Mouse (Mus musculus) neural tube, embryonic 12.5 days (tissue): ENCODE results near the gene Pcsk6. TPM values are rescaled to one million over a fixed set of nuclear protein-coding genes. Genes with fewer than 3 reads are reported as not detected.

Source experiments
- ATAC-seq: fragments of 200-750 bp; cut with Nextera tagmentation; 2 replicates; pipeline ENCODE4 v1.8.0; 2017; ENCODE audit warnings: low read depth, mild to moderate bottlenecking, moderate TSS enrichment, moderate library complexity; ENCODE audit not compliant: low FRiP score
- H3K27ac ChIP-seq: fragments of 300-500 bp; sonication (generic); 2 replicates; pipeline ENCODE4 v1.5.1; 2016
- H3K27me3 ChIP-seq: fragments of 300-500 bp; sonication (generic); replicated peaks from 2 replicates; pipeline ENCODE4 v1.6.1; 2016; ENCODE audit warnings: mild to moderate bottlenecking
- H3K36me3 ChIP-seq: fragments of 300-500 bp; sonication (generic); 2 replicates; pipeline ENCODE4 v1.6.1; 2016; ENCODE audit warnings: mild to moderate bottlenecking
- H3K4me1 ChIP-seq: fragments of 300-500 bp; sonication (generic); 2 replicates; pipeline ENCODE4 v1.6.1; 2016
- H3K4me2 ChIP-seq: fragments of 300-500 bp; sonication (generic); replicated peaks from 2 replicates; pipeline ENCODE4 v1.6.1; 2016; ENCODE audit warnings: mild to moderate bottlenecking
- H3K4me3 ChIP-seq: fragments of 300-500 bp; sonication (generic); 2 replicates; pipeline ENCODE4 v1.5.1; 2016
- H3K9ac ChIP-seq: fragments of 300-500 bp; sonication (generic); 2 replicates; pipeline ENCODE4 v1.6.1; 2016; ENCODE audit warnings: mild to moderate bottlenecking
- H3K9me3 ChIP-seq: fragments of 300-500 bp; sonication (generic); 2 replicates; pipeline ENCODE4 v1.6.1; 2016; ENCODE audit warnings: mild to moderate bottlenecking
- WGBS: fragments of 180-500 bp; shearing (Covaris S2); methylation state at CpG from one replicate; pipeline ENCODE4 v1.1.7; 2016; 5-methylcytosine and 5-hydroxymethylcytosine counted together
- polyA plus RNA-seq: library from polyadenylated mRNA; unstranded; fragments of >200 nt; fragmentation: Nextera tagmentation; extraction: Ambion mirVana; gene quantifications from 2 replicates; pipeline ENCODE4 v1.2.1, GENCODE M21; 2016

Pcsk6 gene
- polyA plus RNA-seq, 1 experiment from 2014 or later: 1.5 TPM

DNA sequence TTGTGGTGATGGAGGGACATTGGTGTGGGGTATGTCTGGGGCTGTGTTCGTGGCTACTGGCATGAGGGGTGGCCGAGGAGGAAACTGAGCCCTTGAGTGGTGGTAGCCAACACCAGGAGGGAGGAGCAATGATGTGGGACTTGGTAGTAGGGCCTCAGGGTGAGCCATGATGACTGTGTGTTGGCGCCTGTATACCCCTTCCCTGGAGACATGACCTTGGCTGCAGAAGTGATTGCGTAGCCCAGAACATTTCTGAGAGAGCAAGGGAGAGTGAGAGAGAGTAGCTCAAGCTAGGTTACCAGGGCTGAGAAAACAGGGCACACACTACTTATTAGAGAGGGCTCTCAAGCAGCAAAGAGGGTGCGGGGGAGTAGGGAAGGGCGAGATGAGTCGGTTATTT is 30.3 kb downstream of the Pcsk6 start:
- H3K9ac ChIP-seq: no peak overlapping the region
- H3K27ac ChIP-seq: no peak overlapping the region
- H3K9me3 ChIP-seq: no peaks in the 10 kb centered on the region
- H3K4me3 ChIP-seq: no peak overlapping the region
- no peaks in the 10 kb centered on the region for H3K4me1 ChIP-seq
- no peak for ATAC-seq
- 92% methylated on average over 7 of the region's 7 CpGs for WGBS
- no peaks in the 10 kb centered on the region for H3K36me3 ChIP-seq
- H3K4me2 ChIP-seq: no peak overlapping the region
- no peaks in the 10 kb centered on the region for H3K27me3 ChIP-seq

DNA sequence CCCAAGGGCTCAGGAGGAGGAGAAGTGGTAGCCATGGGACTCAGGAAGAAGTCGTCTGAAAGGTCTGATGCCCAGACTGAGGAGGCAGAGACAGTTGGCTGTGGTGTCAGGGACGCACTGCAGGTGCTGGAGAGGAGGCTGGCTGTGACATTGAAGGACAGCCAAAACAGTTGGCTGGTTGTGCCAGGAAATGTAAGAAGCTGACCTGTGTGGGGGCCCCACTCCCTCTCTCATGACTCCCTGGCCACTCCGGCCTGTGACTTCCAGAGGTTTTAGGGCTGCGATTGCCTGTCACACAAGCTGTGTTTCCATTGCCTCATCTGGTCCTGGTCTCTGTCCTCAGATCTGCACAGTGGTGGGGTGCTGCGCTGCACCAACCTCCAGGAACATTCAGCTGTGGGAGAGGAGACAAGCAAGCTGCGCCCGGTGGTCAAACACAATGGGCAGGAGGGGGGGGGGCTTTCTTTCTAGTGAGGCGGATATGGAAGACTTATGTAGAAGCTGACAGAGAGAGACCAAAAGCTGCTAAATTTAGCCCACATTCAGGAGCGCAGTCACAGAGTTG is 30.8 kb downstream of the Pcsk6 start:
- Histone ChIP-seq H3K36me3 (no peaks in the 10 kb centered on the region), H3K27ac (no peak overlapping the region), H3K9me3 (no peaks in the 10 kb centered on the region), H3K4me2 (no peak overlapping the region), H3K4me1 (no peaks in the 10 kb centered on the region), H3K4me3 (no peak overlapping the region), H3K27me3 (no peaks in the 10 kb centered on the region), H3K9ac (no peak overlapping the region)
- 67% methylated on average over 9 of the region's 9 CpGs for WGBS
- ATAC-seq: no peak

DNA sequence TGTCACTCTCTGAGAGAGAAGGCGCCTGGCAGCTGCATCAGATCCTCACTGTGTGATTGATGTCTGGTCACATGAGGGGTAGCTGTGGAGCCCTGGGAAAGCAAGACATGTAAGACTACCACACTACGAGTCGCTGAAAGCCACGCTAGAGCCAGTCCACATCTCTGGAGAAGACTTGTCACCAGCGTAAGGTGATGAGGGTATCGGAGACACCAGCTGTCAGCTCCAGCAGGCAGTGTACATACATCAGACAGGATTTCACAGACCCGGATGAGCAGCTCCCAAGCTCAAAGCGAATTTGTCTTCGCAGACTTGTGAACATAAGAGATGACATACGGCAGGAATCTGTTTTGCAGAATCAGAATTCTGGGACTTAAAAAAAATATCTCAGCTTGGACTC is 32.0 kb downstream of the Pcsk6 start:
- Histone ChIP-seq H3K27ac (no peak overlapping the region), H3K4me2 (no peak overlapping the region), H3K27me3 (no peaks in the 10 kb centered on the region), H3K4me1 (no peaks in the 10 kb centered on the region), H3K9me3 (no peaks in the 10 kb centered on the region), H3K9ac (no peak overlapping the region), H3K4me3 (no peak overlapping the region), H3K36me3 (no peaks in the 10 kb centered on the region)
- WGBS: 87% methylated on average over 10 of the region's 10 CpGs
- ATAC-seq: no peak

DNA sequence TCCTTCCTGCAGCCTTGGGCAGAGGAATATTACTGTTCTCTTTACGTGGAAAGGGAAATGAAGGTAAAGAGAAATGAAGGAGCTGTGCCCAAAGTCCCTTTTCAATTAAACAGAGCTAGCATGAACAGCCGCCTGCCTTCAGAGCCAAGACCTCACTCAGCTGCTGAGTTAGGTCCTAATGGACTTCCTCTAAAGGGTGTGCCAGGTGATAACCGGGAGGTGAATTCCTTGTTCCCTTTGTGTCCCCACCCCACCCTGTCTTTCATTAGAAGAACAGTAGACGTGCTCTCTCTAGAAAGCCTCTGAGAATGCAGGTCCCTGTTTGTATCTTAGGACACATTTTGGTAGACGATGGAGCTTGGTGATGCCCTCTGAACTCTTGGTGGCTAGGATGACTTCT is 33.7 kb downstream of the Pcsk6 start:
- no peak overlapping the region for H3K4me3 ChIP-seq
- ATAC-seq: no peak
- no peak overlapping the region for H3K4me2 ChIP-seq
- no peaks in the 10 kb centered on the region for H3K4me1 ChIP-seq
- no peaks in the 10 kb centered on the region for H3K9me3 ChIP-seq
- 87% methylated on average over 5 of the region's 5 CpGs for WGBS
- no peak overlapping the region for H3K27ac ChIP-seq
- no peaks in the 10 kb centered on the region for H3K27me3 ChIP-seq
- H3K9ac ChIP-seq: no peak overlapping the region
- H3K36me3 ChIP-seq: no peaks in the 10 kb centered on the region

DNA sequence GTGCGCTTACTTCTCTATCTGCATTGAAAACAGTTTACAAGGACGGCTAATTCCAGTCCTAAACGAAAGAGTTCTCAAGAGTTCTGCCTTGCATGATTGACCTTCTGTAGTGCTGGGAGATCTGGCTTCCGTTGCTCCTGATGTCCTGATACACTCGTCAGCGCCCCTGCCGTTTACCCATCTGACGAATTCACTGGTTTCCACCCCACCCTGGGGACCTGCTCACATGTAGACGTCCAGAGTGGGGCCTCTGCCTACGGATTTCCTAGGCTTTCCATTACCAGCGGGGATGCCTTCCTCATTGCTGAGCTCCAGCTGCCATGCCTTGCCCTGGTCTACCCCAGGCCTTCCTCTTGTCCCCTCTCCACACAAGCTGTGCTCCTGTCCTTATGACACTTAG is 39.7 kb downstream of the Pcsk6 start:
- H3K4me1 ChIP-seq: peaks cover 11% of the 10 kb centered on the region; the same call in 1 of the 2 replicates
- no peaks in the 10 kb centered on the region for H3K27me3 ChIP-seq
- ATAC-seq: no peak
- no peak overlapping the region for H3K4me2 ChIP-seq
- H3K36me3 ChIP-seq: no peaks in the 10 kb centered on the region
- no peaks in the 10 kb centered on the region for H3K9me3 ChIP-seq
- no peak overlapping the region for H3K9ac ChIP-seq
- 87% methylated on average over 11 of the region's 11 CpGs for WGBS
- H3K4me3 ChIP-seq: no peak overlapping the region
- H3K27ac ChIP-seq: no peak overlapping the region

DNA sequence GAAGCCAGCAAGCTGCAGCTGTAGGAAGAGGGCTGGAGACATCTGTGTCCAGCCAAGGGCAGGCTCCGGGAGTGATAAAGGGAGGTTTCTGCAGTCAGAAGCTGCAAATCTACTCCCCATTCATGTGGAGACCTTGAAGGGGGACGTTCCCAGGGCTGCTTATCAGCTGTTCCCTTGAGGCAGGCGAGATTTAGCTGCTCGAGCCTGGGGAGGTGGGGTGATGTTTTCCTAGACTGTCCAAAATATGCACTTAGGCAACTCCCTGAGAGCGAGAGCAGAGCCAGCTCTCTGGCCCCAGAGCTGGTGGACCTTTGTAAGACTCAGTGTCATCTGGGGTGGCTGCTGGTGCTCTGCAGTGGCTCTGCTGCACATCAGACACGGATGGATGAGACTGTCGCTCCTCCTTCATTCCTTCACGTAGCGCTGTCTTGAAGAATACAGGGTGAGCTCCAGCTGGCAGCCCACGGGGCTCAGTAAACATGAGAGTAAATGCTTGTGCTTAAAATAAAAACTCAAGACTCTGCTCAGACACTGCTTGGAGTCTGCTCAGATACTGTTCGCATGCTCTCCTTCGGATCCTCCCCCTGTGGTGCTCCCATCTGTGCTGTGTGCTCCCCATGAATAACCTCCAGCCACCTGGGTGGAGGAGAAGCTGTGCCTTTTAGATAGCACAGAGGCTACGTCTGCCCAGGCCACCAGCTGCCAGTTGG is 41.1 kb downstream of the Pcsk6 start:
- Histone ChIP-seq H3K4me3 (no peak overlapping the region), H3K4me1 (peaks cover 11% of the 10 kb centered on the region; the same call in 1 of the 2 replicates), H3K27ac (no peak overlapping the region), H3K27me3 (no peaks in the 10 kb centered on the region), H3K4me2 (no peak overlapping the region), H3K9ac (no peak overlapping the region), H3K36me3 (no peaks in the 10 kb centered on the region), H3K9me3 (no peaks in the 10 kb centered on the region)
- ATAC-seq: no peak
- WGBS: 48% methylated on average over 13 of the region's 13 CpGs

DNA sequence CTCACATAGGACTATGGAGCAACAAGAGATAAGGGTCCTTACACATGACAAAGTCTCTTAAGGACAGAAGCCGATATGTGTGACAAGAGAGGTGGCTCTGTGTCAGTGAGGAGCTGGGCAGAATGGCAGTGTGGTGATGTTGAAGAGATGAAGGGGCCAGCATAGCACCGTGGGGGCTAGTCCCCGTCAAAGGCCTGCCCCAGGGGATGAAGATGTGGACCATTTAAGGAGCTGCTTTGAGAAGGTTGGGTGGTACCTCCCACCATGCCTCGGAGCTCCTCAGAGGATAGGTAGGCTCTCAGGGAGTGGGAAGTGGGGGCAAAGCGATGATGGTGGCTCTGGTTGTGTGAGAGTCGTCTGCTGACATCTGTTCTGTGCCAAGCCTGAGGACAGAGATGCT is 41.9 kb downstream of the Pcsk6 start:
- H3K27ac ChIP-seq: no peak overlapping the region
- WGBS: 86% methylated on average over 6 of the region's 6 CpGs
- no peak overlapping the region for H3K4me3 ChIP-seq
- ATAC-seq: no peak
- no peaks in the 10 kb centered on the region; the same call in 1 of the 2 replicates for H3K27me3 ChIP-seq
- no peak overlapping the region for H3K4me2 ChIP-seq
- no peak overlapping the region for H3K9ac ChIP-seq
- H3K36me3 ChIP-seq: no peaks in the 10 kb centered on the region
- no peaks in the 10 kb centered on the region for H3K9me3 ChIP-seq
- peaks cover 11% of the 10 kb centered on the region; the same call in 1 of the 2 replicates for H3K4me1 ChIP-seq

DNA sequence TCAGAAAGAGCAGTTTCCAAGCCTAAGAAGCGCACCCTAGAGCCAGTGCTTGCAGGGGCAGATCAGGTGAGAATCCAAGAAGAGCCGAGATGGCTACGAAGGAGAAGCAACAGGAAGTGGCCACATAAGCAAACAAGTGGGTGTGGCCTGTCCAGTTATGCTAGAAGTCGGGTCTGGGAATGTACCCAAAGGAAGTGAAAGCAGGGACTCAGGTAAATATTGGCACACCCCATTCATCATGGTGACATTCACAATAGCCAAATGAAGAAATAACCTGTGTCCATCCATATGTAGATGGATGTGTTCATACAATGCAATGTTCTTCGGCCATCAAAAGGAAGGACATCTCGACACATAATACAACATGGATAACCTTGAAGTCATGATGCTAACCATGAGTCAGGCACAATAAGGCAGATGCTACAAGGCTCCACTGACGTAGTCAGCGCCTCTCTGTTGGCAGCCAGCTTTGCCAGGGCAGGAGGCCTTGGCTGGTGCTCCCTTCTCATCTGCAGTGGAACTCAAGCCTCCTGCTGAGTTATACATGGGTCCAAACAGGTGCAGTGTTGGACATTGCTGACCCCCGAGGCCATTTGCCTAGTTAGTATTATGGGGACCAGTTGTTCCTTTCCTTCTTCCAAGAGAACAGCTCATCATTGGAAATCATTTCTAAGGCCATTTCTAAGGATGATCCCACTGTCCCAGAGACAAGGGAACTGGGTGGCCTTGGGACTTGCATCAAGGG is 45.2 kb downstream of the Pcsk6 start:
- Histone ChIP-seq H3K9me3 (no peaks in the 10 kb centered on the region), H3K9ac (no peak overlapping the region), H3K27me3 (no peaks in the 10 kb centered on the region; the same call in 1 of the 2 replicates), H3K4me1 (peaks cover 11% of the 10 kb centered on the region; the same call in 1 of the 2 replicates), H3K36me3 (no peaks in the 10 kb centered on the region), H3K4me2 (no peak overlapping the region), H3K27ac (no peak overlapping the region), H3K4me3 (no peak overlapping the region)
- 88% methylated on average over 9 of the region's 9 CpGs for WGBS
- no peak for ATAC-seq

DNA sequence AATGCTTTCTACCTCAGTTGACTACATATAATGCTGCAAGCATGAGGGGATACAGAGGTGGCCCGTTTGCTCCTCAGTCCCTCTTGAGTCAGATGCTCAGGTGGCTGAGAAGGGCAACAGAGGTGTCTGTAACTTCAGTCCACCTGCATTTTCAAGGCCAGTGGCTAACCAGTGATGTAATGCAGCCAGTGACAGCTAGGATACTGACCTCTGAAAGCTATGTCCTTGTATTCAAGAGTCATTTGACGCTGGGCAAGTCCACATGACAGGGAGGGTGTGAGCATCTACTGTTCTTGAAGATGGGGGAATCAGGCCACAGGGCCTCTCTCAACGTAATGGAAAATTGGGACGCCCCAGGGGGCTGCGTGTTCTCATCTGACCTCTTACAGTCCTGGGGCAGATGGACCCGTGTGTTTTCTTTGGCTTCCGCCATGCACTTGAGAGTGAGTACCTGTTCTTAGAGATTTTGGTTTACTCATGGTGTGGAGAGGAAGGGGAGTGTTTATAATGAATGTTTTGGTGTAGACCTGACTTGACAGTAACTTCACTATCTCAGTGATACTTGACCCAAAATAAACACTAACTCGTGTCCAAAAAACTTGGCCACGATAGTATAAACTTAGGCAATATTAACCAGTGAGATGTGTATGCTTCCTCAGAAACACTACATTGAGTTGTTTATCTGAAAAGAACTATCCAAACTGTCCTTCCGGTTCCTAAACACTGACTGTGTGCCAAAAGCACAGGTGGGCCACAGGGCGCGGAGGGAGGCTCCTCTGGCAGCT is 48.0 kb downstream of the Pcsk6 start:
- Histone ChIP-seq H3K4me3 (no peak overlapping the region), H3K27me3 (no peaks in the 10 kb centered on the region; the same call in 1 of the 2 replicates), H3K36me3 (no peaks in the 10 kb centered on the region), H3K4me2 (no peak overlapping the region), H3K27ac (no peak overlapping the region), H3K9ac (no peak overlapping the region), H3K4me1 (no peaks in the 10 kb centered on the region), H3K9me3 (no peaks in the 10 kb centered on the region)
- no peak for ATAC-seq
- 89% methylated on average over 12 of the region's 12 CpGs for WGBS

DNA sequence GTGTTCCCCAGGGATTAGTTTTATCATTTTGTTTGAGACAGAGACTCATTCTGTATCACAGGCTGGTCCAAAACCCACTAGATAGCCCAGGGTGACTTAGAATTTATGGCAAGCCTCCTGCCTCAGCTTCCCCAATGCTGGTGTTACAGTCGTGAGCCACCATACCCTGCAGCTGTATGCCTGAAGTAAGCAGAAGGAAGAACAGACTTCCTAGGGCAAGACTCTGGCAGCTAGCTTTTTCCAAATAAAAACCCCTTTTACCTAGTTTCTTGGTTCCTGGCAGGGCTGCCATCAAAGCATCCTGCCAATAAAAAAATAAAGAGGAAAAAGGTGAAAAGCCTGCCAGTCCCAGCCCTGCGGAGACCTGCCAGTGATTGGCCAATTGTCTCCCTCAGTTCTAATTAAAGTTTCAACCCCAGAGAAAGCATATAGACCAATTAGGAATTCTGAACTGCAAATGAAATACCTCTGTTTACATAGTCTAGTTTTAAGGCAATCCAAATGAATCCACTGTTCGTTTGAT is 51.6 kb downstream of the Pcsk6 start:
- H3K27ac ChIP-seq: no peak overlapping the region
- H3K4me1 ChIP-seq: no peaks in the 10 kb centered on the region
- no peak overlapping the region for H3K9ac ChIP-seq
- no peaks in the 10 kb centered on the region for H3K36me3 ChIP-seq
- WGBS: 86% methylated on average over 3 of the region's 3 CpGs
- no peaks in the 10 kb centered on the region for H3K9me3 ChIP-seq
- no peak for ATAC-seq
- no peaks in the 10 kb centered on the region; the same call in 1 of the 2 replicates for H3K27me3 ChIP-seq
- H3K4me3 ChIP-seq: no peak overlapping the region
- H3K4me2 ChIP-seq: no peak overlapping the region

DNA sequence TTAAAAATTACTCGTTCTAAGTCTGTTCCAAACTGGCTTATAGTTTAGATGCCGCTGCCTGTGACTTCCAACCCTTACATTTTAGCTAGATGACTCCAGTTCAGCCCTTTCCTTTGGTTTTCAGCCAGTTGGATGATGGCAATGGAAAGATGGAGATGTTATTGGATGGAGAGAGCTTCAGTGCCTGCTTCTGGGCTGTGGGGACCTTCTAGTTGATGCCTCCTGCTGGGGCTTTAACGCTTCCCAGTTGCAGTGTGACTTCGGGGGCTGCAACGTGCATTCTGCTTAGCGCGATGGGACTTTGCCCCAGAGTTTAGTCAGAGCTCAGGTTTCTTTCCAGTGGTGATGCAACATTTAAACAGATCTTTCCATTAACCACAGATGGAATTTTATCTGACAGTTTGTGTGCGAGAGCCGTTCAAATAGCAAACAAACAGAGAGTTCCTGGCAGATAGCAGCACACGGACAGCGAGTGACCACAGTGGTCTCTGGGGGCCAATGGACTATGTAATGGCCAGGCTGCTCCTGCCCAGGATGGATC is 53.3 kb downstream of the Pcsk6 start:
- H3K9ac ChIP-seq: no peak overlapping the region
- H3K27ac ChIP-seq: no peak overlapping the region
- H3K27me3 ChIP-seq: no peaks in the 10 kb centered on the region
- no peaks in the 10 kb centered on the region for H3K36me3 ChIP-seq
- no peak for ATAC-seq
- 77% methylated on average over 11 of the region's 11 CpGs for WGBS
- H3K4me3 ChIP-seq: no peak overlapping the region
- H3K9me3 ChIP-seq: no peaks in the 10 kb centered on the region
- H3K4me1 ChIP-seq: no peaks in the 10 kb centered on the region; the same call in 1 of the 2 replicates
- no peak overlapping the region for H3K4me2 ChIP-seq
